Mouse (Mus musculus) embryonic fibroblast, embryonic 13.5 days (primary cell): ENCODE results near the gene Cdkn2a.

ENCODE experiments used
- CTCF ChIP-seq: IDR thresholded peaks from 2 replicates; pipeline ENCODE4 v1.5.1; 2011; ENCODE audit warnings: mild to moderate bottlenecking, control low read depth, low read length, moderate library complexity, borderline replicate concordance; ENCODE audit not compliant: insufficient read depth
- POLR2A ChIP-seq: IDR thresholded peaks from 2 replicates; pipeline ENCODE4 v1.6.1; 2011; ENCODE audit warnings: low read depth, mild to moderate bottlenecking, control low read depth, low read length, moderate library complexity

DNA sequence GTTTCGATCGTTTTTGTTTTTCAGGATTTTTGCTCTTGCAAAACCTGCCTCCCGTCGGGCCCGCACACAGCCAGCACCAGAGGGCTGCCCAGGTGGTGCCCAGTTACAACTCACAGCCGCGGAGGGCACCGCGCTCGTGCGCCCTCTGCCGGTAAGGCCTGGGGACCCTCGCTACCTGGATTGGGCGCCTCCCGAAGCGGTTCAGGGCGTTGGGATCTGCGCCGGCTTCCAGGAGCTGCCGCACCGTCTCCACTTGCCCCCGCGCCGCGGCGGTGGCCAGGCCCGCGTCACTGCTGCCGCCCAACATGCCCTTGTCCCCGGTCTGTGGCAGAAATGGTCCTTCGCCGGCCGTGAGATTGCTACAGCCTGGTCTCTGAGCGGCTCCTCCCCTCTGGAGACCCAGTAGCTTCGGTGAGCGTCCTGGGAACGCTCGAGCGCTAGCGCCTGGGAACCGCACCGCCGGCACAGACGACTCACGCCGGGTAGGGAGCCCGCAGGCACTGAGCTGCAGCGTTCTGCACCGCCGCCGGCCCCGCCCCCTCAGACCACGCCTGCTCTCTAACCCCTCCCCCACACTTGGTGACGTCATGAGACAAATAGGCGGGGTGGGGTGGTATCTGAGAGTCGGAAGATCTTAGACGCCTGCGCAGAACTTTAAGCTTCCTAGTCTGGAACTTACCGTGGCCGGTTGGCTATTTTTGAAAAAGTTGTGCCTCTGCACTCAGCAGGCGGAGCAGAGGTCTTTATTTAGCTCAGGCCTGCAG is 16.2 kb upstream of the Cdkn2a start, which contains the start of gene Cdkn2b:
- TF ChIP-seq POLR2A: peak; percentile 92
- peak; percentile 89 for TF ChIP-seq CTCF
